Mouse (Mus musculus) subcutaneous adipose tissue, adult 2 months (tissue): ENCODE measurements around the gene Nono. TPM values are rescaled to one million over a fixed set of nuclear protein-coding genes. Genes with fewer than 3 reads are reported as not detected.

Source experiments
- polyA plus RNA-seq: library from polyadenylated mRNA; depleted of rRNA; stranded (reverse); fragments of >200 nt; gene quantifications from 2 replicates; pipeline ENCODE4 v1.2.3, GENCODE M21; 2012; ENCODE audit warnings: low replicate concordance; rRNA removed

Gene Nono
- polyA plus RNA-seq = 86.8 and 191 TPM in 2 replicates

GRCm38 (mm10) chrX:101429142-101429949 lies at the start of gene Nono:
TSS of gene Nono (plus strand) at chrX:101429318.

GRCm38 (mm10) chrX:101420700-101421095 lies 8.4 kb upstream of the Nono start, which contains the start of gene Zmym3:
TSS of gene Zmym3 (minus strand) at chrX:101420849.

GRCm38 (mm10) chrX:101448886-101449475 lies 19.9 kb downstream of the Nono start, which contains the start of gene Itgb1bp2:
TSS of gene Itgb1bp2 (plus strand) at chrX:101449088.

Other genes starting within 250 kb of the Nono start
- 19.1 and 27.4 TPM in 2 replicates for gene Snx12, start 206.8 kb upstream of the Nono start, polyA plus RNA-seq
- 49.5 and 50.2 TPM in 2 replicates for gene Foxo4, start 174.8 kb upstream of the Nono start, polyA plus RNA-seq
- 0.34 TPM in 1 of 2 replicates, not detected in the other for gene Gm614, start 165.3 kb upstream of the Nono start, polyA plus RNA-seq
- gene Il2rg, start 161.1 kb upstream of the Nono start, polyA plus RNA-seq = 21.5 and 23.4 TPM in 2 replicates
- gene Gm20489, start 160.3 kb upstream of the Nono start, polyA plus RNA-seq = not detected in 2 replicates
- 98.8 and 147 TPM in 2 replicates for gene Med12, start 155.3 kb upstream of the Nono start, polyA plus RNA-seq
- gene Nlgn3, start 130.2 kb upstream of the Nono start, polyA plus RNA-seq = 0.20 and 2.4 TPM in 2 replicates
- gene Gjb1, start 52.9 kb upstream of the Nono start, polyA plus RNA-seq = 1.9 TPM in 1 of 2 replicates, not detected in the other
- gene Zmym3, start 8.5 kb upstream of the Nono start, polyA plus RNA-seq = 26.1 and 52.2 TPM in 2 replicates
- gene Itgb1bp2, start 19.8 kb downstream of the Nono start, polyA plus RNA-seq = 0.17 and 0.66 TPM in 2 replicates
- 3.9 and 7.9 TPM in 2 replicates for gene Taf1, start 103.4 kb downstream of the Nono start, polyA plus RNA-seq
- 109 and 153 TPM in 2 replicates for gene Ogt, start 210.7 kb downstream of the Nono start, polyA plus RNA-seq